Mouse (Mus musculus) myocyte (in vitro differentiated cells): ENCODE results near the gene Lefty1.
"Not testable (repeated sequence)": the region's sequence is repeated elsewhere in the genome, so short reads cannot be mapped to it uniquely, and the experiment has no call there.

Experiments
- CEBPB ChIP-seq: IDR thresholded peaks from 2 replicates; pipeline ENCODE4 v1.6.1; 2011; ENCODE audit warnings: mild to moderate bottlenecking, moderate library complexity; ENCODE audit not compliant: poor library complexity, insufficient read depth, severe bottlenecking
- E2F4 ChIP-seq: IDR thresholded peaks from one replicate; pipeline ENCODE4 v1.6.1; 2011; ENCODE audit warnings: mild to moderate bottlenecking, control low read depth, moderate library complexity; ENCODE audit not compliant: insufficient read depth
- MAX ChIP-seq: IDR thresholded peaks from one replicate; pipeline ENCODE4 v1.6.1; 2011; ENCODE audit warnings: low read depth, mild to moderate bottlenecking, control low read depth
- MYOD1 ChIP-seq, 3 experiments: IDR thresholded peaks; one replicate each; pipeline ENCODE4 v1.6.1; 2011; ENCODE audit warnings: control low read depth in 2 of 3, low read depth in 2 of 3, mild to moderate bottlenecking in 2 of 3, moderate library complexity in 1 of 3; ENCODE audit not compliant: insufficient read length in 2 of 3, control insufficient read depth in 1 of 3
- MYOG ChIP-seq, 3 experiments: IDR thresholded peaks; one replicate each; pipeline ENCODE4 v1.6.1; 2011; ENCODE audit warnings: control low read depth in 2 of 3, low read depth in 2 of 3, mild to moderate bottlenecking in 2 of 3; ENCODE audit not compliant: insufficient read length in 2 of 3, control insufficient read depth in 1 of 3, insufficient read depth in 1 of 3
- POLR2A ChIP-seq: IDR thresholded peaks from one replicate; pipeline ENCODE4 v1.6.1; 2011; ENCODE audit warnings: low read depth, mild to moderate bottlenecking, control low read depth, moderate library complexity; ENCODE audit not compliant: insufficient read length
- POLR2AphosphoS2 ChIP-seq: IDR thresholded peaks from one replicate; pipeline ENCODE4 v1.6.1; 2011; ENCODE audit warnings: low read depth, control low read depth; ENCODE audit not compliant: insufficient read length
- SRF ChIP-seq: IDR thresholded peaks from one replicate; pipeline ENCODE4 v1.6.1; 2011; ENCODE audit warnings: low read depth; ENCODE audit not compliant: control insufficient read depth, insufficient read length
- TCF12 ChIP-seq: IDR thresholded peaks from one replicate; pipeline ENCODE4 v1.6.1; 2011; ENCODE audit warnings: mild to moderate bottlenecking, control low read depth; ENCODE audit not compliant: poor library complexity, insufficient read depth, severe bottlenecking
- TCF3 ChIP-seq: IDR thresholded peaks from one replicate; pipeline ENCODE4 v1.6.1; 2011; ENCODE audit warnings: low read depth, control low read depth; ENCODE audit not compliant: insufficient read length
- USF1 ChIP-seq: IDR thresholded peaks from one replicate; pipeline ENCODE4 v1.6.1; 2011; ENCODE audit warnings: low read depth, mild to moderate bottlenecking, control low read depth, moderate library complexity

GRCm38 (mm10) chr1:180937631-180938030, 2.8 kb downstream of the Lefty1 start:
- not testable (repeated sequence) for TF ChIP-seq E2F4; MAX; POLR2A; USF1; TCF12; POLR2AphosphoS2; TCF3; SRF; CEBPB; MYOG (IDR thresholded peaks at IDR 0.05; ENCODE audit: control insufficient read depth in 1 of 3, insufficient read depth in 1 of 3, insufficient read length in 2 of 3, low read depth in 2 of 3); MYOD1 (IDR thresholded peaks at IDR 0.05; ENCODE audit: control insufficient read depth in 1 of 3, insufficient read length in 2 of 3, low read depth in 2 of 3)
